Comparison of ENCODE assay signal across 18 mouse cellular contexts in the genomic region with DNA sequence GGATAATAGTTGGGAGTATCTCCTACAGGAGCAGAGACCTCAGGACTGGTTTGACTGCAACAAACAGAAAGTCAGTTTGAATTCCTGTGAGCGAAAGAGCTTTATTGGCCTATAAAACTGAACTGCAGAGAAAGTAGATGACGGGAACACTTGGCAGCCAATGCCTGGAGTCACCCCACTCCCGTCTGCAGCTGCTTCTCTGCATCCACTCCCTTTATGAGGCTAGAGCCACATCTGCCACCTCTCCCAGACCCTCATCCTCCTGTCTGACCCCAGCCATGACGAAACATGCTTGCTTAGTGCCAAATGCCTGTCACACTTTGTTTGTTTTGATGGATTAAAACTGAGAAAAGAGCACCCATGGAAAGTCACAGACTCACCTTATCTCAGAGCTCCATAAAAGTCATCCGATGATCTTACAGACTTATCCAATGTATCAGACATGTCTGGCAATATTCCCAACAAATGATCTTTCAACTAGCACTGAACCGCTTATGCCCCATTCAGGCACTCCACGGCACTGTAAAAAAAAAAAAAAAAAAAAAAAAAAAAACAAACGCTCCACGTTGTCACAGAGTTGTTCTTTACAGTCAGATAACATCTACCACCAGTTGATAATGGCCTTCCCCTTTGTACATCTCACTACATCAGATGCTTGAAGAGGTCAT. TPM values are rescaled to one million over a fixed set of nuclear protein-coding genes. Genes with fewer than 3 reads are reported as not detected.
DNase-seq lines count a peak whose midpoint lies in the region; ATAC-seq lines count a peak whose summit lies in the region.
"Had no signal": no experiment of that assay in that cellular context is flagged by ENCODE, and none has a peak within 500 bp of the region (broad histone marks: within the 10 kb centered on the region; RNA-seq: fewer than 3 reads in every experiment).

No protein-coding gene starts in this region.

- H3K9ac ChIP-seq in neural tube, embryonic 14.5 days (replicated peaks; ENCODE audit: low read depth, low read length), result no peak overlapping the region
- no peak overlapping the region for H3K9ac ChIP-seq in intestine, embryonic 16.5 days (ENCODE audit: low read depth, low read length)
- H3K9ac ChIP-seq in forebrain, embryonic 14.5 days (ENCODE audit: low read length), result no peak overlapping the region
- H3K9ac ChIP-seq: embryonic facial prominence, embryonic 15.5 days; midbrain, embryonic 15.5 days; stomach, embryonic 15.5 days had no signal

- H3K27ac ChIP-seq in neural tube, embryonic 14.5 days (ENCODE audit: low read depth, low read length), result no peak overlapping the region
- no peak overlapping the region for H3K27ac ChIP-seq in intestine, embryonic 16.5 days (ENCODE audit: low read length)
- H3K27ac ChIP-seq in forebrain, embryonic 14.5 days (ENCODE audit: low read depth, low read length), result no peak overlapping the region
- H3K27ac ChIP-seq: embryonic facial prominence, embryonic 15.5 days; forebrain, embryonic 10.5 days; hindbrain, postnatal 0 days; midbrain, embryonic 15.5 days; stomach, embryonic 15.5 days had no signal

- no peaks in the 10 kb centered on the region for H3K4me1 ChIP-seq in neural tube, embryonic 14.5 days (ENCODE audit: control insufficient read depth, insufficient read depth, low read length)
- H3K4me1 ChIP-seq in intestine, embryonic 16.5 days (ENCODE audit: control insufficient read depth, insufficient read depth, low read length), result no peaks in the 10 kb centered on the region
- no peaks in the 10 kb centered on the region for H3K4me1 ChIP-seq in forebrain, embryonic 14.5 days (ENCODE audit: control insufficient read depth, insufficient read depth, low read length)
- H3K4me1 ChIP-seq: embryonic facial prominence, embryonic 15.5 days; midbrain, embryonic 15.5 days; stomach, embryonic 15.5 days had no signal

- peak; percentile 56; the same call in 1 of the 2 replicates for ATAC-seq in neural tube, embryonic 14.5 days (ENCODE audit: low read depth)
- peak; percentile 88 for ATAC-seq in intestine, embryonic 16.5 days
- ATAC-seq in forebrain, embryonic 14.5 days, result no peak
- ATAC-seq: hindbrain, postnatal 0 days; midbrain, embryonic 15.5 days had no signal

- H3K4me2 ChIP-seq in neural tube, embryonic 14.5 days (ENCODE audit: low read depth, low read length), result no peak overlapping the region
- H3K4me2 ChIP-seq in intestine, embryonic 16.5 days (ENCODE audit: low read depth, low read length), result no peak overlapping the region
- H3K4me2 ChIP-seq in forebrain, embryonic 14.5 days (ENCODE audit: low read length), result no peak overlapping the region
- H3K4me2 ChIP-seq: embryonic facial prominence, embryonic 15.5 days; heart, embryonic 11.5 days; liver, embryonic 11.5 days; midbrain, embryonic 15.5 days; stomach, embryonic 15.5 days had no signal

- no peaks in the 10 kb centered on the region for H3K36me3 ChIP-seq in neural tube, embryonic 14.5 days (ENCODE audit: control insufficient read depth, insufficient read depth, low read length)
- no peaks in the 10 kb centered on the region for H3K36me3 ChIP-seq in intestine, embryonic 16.5 days (ENCODE audit: control insufficient read depth, insufficient read depth, low read length)
- H3K36me3 ChIP-seq in forebrain, embryonic 14.5 days (ENCODE audit: control insufficient read depth, insufficient read depth, low read length), result no peaks in the 10 kb centered on the region
- H3K36me3 ChIP-seq: embryonic facial prominence, embryonic 15.5 days; forebrain, embryonic 10.5 days; midbrain, embryonic 15.5 days; stomach, embryonic 15.5 days had no signal

- intact Hi-C loops in gastrocnemius, postnatal 14 days (cut with DNase I; ENCODE audit: low total_unique reads), result loop anchor here (5.0 kb wide), 1 partner anchor 401 kb away; no protein-coding TSS in a partner anchor

- H3K9me3 ChIP-seq in neural tube, embryonic 14.5 days (ENCODE audit: control insufficient read depth, low read length), result no peaks in the 10 kb centered on the region
- no peaks in the 10 kb centered on the region for H3K9me3 ChIP-seq in intestine, embryonic 16.5 days (ENCODE audit: control insufficient read depth, low read length)
- no peaks in the 10 kb centered on the region for H3K9me3 ChIP-seq in forebrain, embryonic 14.5 days (replicated peaks; ENCODE audit: control insufficient read depth, low read length)
- H3K9me3 ChIP-seq: embryonic facial prominence, embryonic 15.5 days; forebrain, embryonic 10.5 days; midbrain, embryonic 15.5 days; stomach, embryonic 15.5 days had no signal

- DNase-seq in gastrocnemius, postnatal 14 days, result peak; percentile 17
- no peak for DNase-seq in gastrocnemius, adult 8-10 months (ENCODE audit: low spot score in 2 of 2)
- no peak for DNase-seq in neural tube, embryonic 10.5 days (ENCODE audit: extremely low spot score, low spot score)
- DNase-seq in spleen, adult 12 weeks (ENCODE audit: low spot score), result no peak
- no peak for DNase-seq in forebrain, embryonic 14.5 days (ENCODE audit: low spot score)
- DNase-seq: cerebellum, adult 9-10 months; layer of hippocampus, adult 9-11 months; right cerebral cortex, adult 18-20 months; thymus, adult 2 months had no signal

- H3K27me3 ChIP-seq in neural tube, embryonic 14.5 days (ENCODE audit: control insufficient read depth, insufficient read depth, low read length), result no peaks in the 10 kb centered on the region
- H3K27me3 ChIP-seq in intestine, embryonic 16.5 days (replicated peaks; ENCODE audit: control insufficient read depth, insufficient read depth, low read length), result no peaks in the 10 kb centered on the region
- no peaks in the 10 kb centered on the region for H3K27me3 ChIP-seq in forebrain, embryonic 14.5 days (replicated peaks; ENCODE audit: control insufficient read depth, insufficient read depth, low read length)
- H3K27me3 ChIP-seq: embryonic facial prominence, embryonic 15.5 days; midbrain, embryonic 15.5 days; stomach, embryonic 15.5 days had no signal

- no peak overlapping the region for H3K4me3 ChIP-seq in neural tube, embryonic 14.5 days (ENCODE audit: low read depth, low read length)
- no peak overlapping the region for H3K4me3 ChIP-seq in intestine, embryonic 16.5 days (ENCODE audit: low read length)
- H3K4me3 ChIP-seq in forebrain, embryonic 14.5 days (ENCODE audit: low read depth, low read length), result no peak overlapping the region
- H3K4me3 ChIP-seq: embryonic facial prominence, embryonic 15.5 days; forebrain, embryonic 10.5 days; midbrain, embryonic 15.5 days; stomach, embryonic 15.5 days had no signal

- WGBS in neural tube, embryonic 14.5 days, result 50% methylated on average over 9 of the region's 9 CpGs
- WGBS in intestine, embryonic 16.5 days, result 35% methylated on average over 9 of the region's 9 CpGs
- whole genome bisulfite sequencing in forebrain, embryonic 14.5 days, result 87% methylated on average over 9 of the region's 9 CpGs

RNA-seq across cellular contexts. Expression of a gene that starts 37.7 kb away (rescaled TPM):
- 1 to 10 TPM; 1.3 to 1.4 TPM for total RNA-seq in gastrocnemius, postnatal 14 days (2021)
- 1 to 10 TPM; 1.8 to 2.3 (median 1.9) TPM for total RNA-seq in gastrocnemius, adult 8-10 months (2022)
- 0.92 and 1.1 TPM in 2 replicates for polyA plus RNA-seq in neural tube, embryonic 14.5 days (2014; fragmentation: Nextera tagmentation; extraction: Ambion mirVana)
- polyA plus RNA-seq in intestine, embryonic 16.5 days (2015; fragmentation: Nextera tagmentation; extraction: Ambion mirVana), result 7.0 and 7.1 TPM in 2 replicates
- 1.1 and 1.4 TPM in 2 replicates for polyA plus RNA-seq in forebrain, embryonic 14.5 days (2014; fragmentation: Nextera tagmentation; extraction: Ambion mirVana)
